Mouse (Mus musculus): Measurements from ENCODE around the gene Rgs3. TPM values are rescaled to one million over a fixed set of nuclear protein-coding genes. Genes with fewer than 3 reads are reported as not detected.

Gene Rgs3
- polyA plus RNA-seq, 1 experiment from 2014 or later, result 62.2 TPM

- Histone ChIP-seq H3K4me2 (no peak overlapping the region), H3K27me3 (replicated peaks) (no peaks in the 10 kb centered on the region), H3K27ac (replicated peaks) (no peak overlapping the region), H3K36me3 (peaks cover 32% of the 10 kb centered on the region), H3K9ac (no peak overlapping the region), H3K4me3 (no peak overlapping the region), H3K4me1 (peaks cover 32% of the 10 kb centered on the region), H3K9me3 (no peaks in the 10 kb centered on the region)
- no peak for ATAC-seq (ENCODE audit: extremely low read depth, insufficient number of reproducible peaks, low FRiP score, low TSS enrichment)
- 58% methylated on average over 3 of the region's 3 CpGs for WGBS
These were observed 146.1 kb downstream of the Rgs3 start for GRCm38 (mm10) chr4:62705749-62706148.

DNA sequence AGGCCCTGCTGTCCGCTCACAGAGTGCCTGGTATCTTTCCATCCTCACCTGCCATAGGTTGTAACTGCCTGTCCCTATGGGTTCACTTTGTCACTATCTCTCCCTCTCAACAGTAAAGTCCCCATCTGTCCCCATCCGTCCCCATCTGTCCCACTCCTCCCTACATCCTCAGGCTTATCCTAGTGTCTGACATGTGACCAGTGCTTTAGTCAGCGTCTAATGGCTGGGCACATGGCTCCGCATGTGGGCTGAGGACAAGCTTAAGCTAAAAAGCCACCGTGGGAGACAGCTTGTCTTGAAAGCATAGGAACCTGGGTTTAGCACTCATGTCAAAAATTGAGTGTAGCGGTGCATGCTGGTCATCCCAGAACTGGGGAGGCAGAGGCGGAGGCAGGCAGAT, 148.4 kb downstream of the Rgs3 start:
- Histone ChIP-seq H3K9me3 (no peaks in the 10 kb centered on the region), H3K4me2 (no peak overlapping the region), H3K9ac (no peak overlapping the region), H3K27ac (replicated peaks) (no peak overlapping the region), H3K4me1 (peaks cover 18% of the 10 kb centered on the region), H3K36me3 (peaks cover 17% of the 10 kb centered on the region), H3K4me3 (no peak overlapping the region), H3K27me3 (replicated peaks) (no peaks in the 10 kb centered on the region)
- ATAC-seq (ENCODE audit: extremely low read depth, insufficient number of reproducible peaks, low FRiP score, low TSS enrichment), result no peak; the same call in 1 of the 2 replicates
- WGBS, result 65% methylated on average over 7 of the region's 7 CpGs

DNA sequence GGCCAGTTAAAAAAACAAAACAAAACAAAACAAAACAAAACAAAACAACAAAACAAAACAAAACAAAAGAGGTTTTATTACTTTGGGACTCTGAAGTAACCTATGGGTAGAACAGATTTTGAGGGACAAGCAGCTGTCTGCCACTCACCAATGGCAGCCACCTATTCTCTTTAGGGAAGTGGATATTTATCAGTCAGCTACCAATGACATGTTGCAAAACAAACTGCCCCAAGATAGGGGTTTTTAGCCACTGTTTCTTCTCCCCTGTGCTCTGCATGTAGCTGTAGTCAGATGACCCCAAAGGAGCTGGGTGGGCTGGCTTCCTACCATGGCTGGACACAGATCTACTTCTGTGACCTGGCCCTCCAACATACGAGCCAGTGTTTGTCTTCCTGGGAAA, 149.3 kb downstream of the Rgs3 start:
- ATAC-seq (ENCODE audit: extremely low read depth, insufficient number of reproducible peaks, low FRiP score, low TSS enrichment), result no peak
- no peak overlapping the region for H3K4me3 ChIP-seq
- WGBS, result 63% methylated on average over 1 of the region's 1 CpGs

DNA sequence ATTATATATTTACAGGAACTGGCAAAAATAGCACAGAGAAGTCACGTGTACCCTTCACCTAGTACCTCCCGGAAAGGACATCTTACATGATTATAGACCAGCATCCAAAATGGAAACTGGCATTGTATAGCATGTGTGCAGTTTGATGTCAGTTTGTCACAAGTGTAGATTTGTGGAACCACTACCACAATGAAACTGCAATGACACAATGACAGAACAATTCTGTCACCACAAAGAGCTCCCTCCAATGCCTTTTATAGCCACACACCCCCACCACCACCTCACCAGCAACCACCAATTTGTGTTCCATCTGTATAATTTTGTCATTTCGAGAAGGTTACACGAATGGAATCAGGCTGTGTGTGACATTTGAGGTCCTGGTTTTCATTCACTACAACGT, 149.8 kb downstream of the Rgs3 start:
- Histone ChIP-seq H3K36me3 (peaks cover 4% of the 10 kb centered on the region), H3K27ac (replicated peaks) (no peak overlapping the region), H3K4me3 (no peak overlapping the region), H3K4me2 (no peak overlapping the region), H3K9me3 (no peaks in the 10 kb centered on the region), H3K4me1 (peaks cover 9% of the 10 kb centered on the region), H3K27me3 (replicated peaks) (no peaks in the 10 kb centered on the region), H3K9ac (no peak overlapping the region)
- 70% methylated on average over 5 of the region's 5 CpGs for WGBS
- ATAC-seq (ENCODE audit: extremely low read depth, insufficient number of reproducible peaks, low FRiP score, low TSS enrichment), result no peak

More for the DNA sequence above, 149.3 kb downstream of the Rgs3 start:
- Histone ChIP-seq H3K36me3 (peaks cover 8% of the 10 kb centered on the region), H3K27ac (replicated peaks) (no peak overlapping the region), H3K9me3 (no peaks in the 10 kb centered on the region), H3K9ac (no peak overlapping the region), H3K27me3 (replicated peaks) (no peaks in the 10 kb centered on the region), H3K4me1 (peaks cover 13% of the 10 kb centered on the region), H3K4me2 (no peak overlapping the region)

DNA sequence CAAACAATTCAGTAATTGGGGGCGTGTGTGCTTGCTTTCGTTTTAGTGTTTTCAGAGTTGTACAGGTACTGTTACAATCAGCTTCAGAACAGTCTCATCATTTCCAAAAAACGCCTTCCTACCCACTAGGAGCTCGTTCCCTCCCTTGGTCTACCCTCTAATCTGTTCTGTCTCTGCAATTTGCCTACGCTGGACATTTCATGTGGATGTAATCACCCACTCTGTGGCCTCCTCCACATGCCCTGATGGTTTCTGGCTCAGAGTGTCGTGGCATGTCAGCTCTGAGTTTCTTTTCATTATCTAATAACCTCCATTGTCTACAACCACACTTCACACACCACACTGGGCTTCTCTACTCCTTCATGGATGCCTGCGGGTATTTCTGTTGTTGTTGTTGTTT, 151.5 kb downstream of the Rgs3 start:
- no peaks in the 10 kb centered on the region for H3K36me3 ChIP-seq
- no peaks in the 10 kb centered on the region for H3K9me3 ChIP-seq
- no peak overlapping the region for H3K9ac ChIP-seq
- no peaks in the 10 kb centered on the region for H3K27me3 ChIP-seq (replicated peaks)
- no peaks in the 10 kb centered on the region for H3K4me1 ChIP-seq
- H3K27ac ChIP-seq (replicated peaks), result no peak overlapping the region
- ATAC-seq (ENCODE audit: extremely low read depth, insufficient number of reproducible peaks, low FRiP score, low TSS enrichment), result no peak
- no peak overlapping the region for H3K4me2 ChIP-seq
- WGBS, result 73% methylated on average over 7 of the region's 7 CpGs
- H3K4me3 ChIP-seq, result no peak overlapping the region

GRCm38 (mm10) chr4:62711582-62711981, 151.9 kb downstream of the Rgs3 start:
- no peaks in the 10 kb centered on the region for H3K27me3 ChIP-seq (replicated peaks)
- no peaks in the 10 kb centered on the region for H3K36me3 ChIP-seq
- H3K27ac ChIP-seq (replicated peaks), result no peak overlapping the region
- no peak overlapping the region for H3K4me2 ChIP-seq
- no peaks in the 10 kb centered on the region for H3K9me3 ChIP-seq
- no peak overlapping the region for H3K9ac ChIP-seq
- no peak overlapping the region for H3K4me3 ChIP-seq
- 51% methylated on average over 4 of the region's 4 CpGs for WGBS
- no peak for ATAC-seq (ENCODE audit: extremely low read depth, insufficient number of reproducible peaks, low FRiP score, low TSS enrichment)
- no peaks in the 10 kb centered on the region for H3K4me1 ChIP-seq

DNA sequence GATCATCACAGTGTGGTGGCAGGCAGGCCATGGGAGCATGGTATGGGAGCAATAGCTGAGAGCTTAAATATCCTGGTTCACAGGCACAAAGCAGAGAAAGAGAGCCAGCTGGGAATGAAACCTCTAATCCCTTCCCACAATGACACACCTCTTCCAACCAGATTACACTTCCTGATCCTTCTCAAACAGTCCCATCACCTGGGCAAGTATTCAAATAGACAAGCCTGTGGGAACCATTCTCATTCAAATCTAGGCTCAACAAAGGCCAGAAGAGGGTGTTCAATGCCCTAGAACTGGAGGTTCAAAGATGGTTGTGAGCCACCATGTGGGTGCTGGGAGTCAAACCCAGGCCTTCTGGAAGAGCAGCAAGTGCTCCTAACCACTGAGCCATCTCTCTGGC, 161.2 kb downstream of the Rgs3 start:
- no peaks in the 10 kb centered on the region for H3K36me3 ChIP-seq
- H3K4me3 ChIP-seq, result no peak overlapping the region
- no peak for ATAC-seq (ENCODE audit: extremely low read depth, insufficient number of reproducible peaks, low FRiP score, low TSS enrichment)
- H3K4me2 ChIP-seq, result no peak overlapping the region
- H3K27me3 ChIP-seq (replicated peaks), result no peaks in the 10 kb centered on the region
- peaks cover 30% of the 10 kb centered on the region for H3K4me1 ChIP-seq
- no peak overlapping the region for H3K27ac ChIP-seq (replicated peaks)
- no peak overlapping the region for H3K9ac ChIP-seq
- peaks cover 6% of the 10 kb centered on the region; the same call in 1 of the 2 replicates for H3K9me3 ChIP-seq

GRCm38 (mm10) chr4:62722021-62722426, 162.4 kb downstream of the Rgs3 start:
- no peak overlapping the region for H3K4me3 ChIP-seq
- peaks cover 6% of the 10 kb centered on the region; the same call in 1 of the 2 replicates for H3K9me3 ChIP-seq
- peak overlapping the region; percentile 70; the same call in 1 of the 2 replicates for H3K9ac ChIP-seq
- peak overlapping the region; percentile 15; the same call in 1 of the 2 replicates for H3K4me2 ChIP-seq
- no peaks in the 10 kb centered on the region for H3K36me3 ChIP-seq
- no peaks in the 10 kb centered on the region for H3K27me3 ChIP-seq (replicated peaks)
- H3K27ac ChIP-seq (replicated peaks), result peak overlapping the region; percentile 91
- WGBS, result 11% methylated on average over 3 of the region's 3 CpGs
- peak; percentile 60 for ATAC-seq (ENCODE audit: extremely low read depth, insufficient number of reproducible peaks, low FRiP score, low TSS enrichment)
- peaks cover 30% of the 10 kb centered on the region for H3K4me1 ChIP-seq

DNA sequence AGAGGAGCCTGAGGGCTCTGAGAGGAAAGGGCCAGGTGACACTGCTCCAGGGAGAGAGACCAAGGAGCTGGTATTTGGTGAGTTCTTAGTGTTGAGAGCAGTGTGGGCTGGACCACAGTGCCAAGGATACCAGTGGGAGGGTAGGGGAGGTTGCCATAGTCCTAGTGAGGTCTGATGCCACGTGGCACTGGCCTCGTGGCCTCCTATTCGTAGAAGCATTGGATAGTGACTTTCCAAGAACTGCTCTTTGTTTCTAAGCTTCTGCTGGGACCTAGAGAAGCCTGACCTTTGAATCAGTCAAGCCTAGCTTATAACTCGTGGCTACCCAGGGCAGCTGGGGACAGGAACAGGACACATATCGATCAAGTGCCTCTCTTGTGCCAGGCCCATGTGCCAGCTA, 164.1 kb downstream of the Rgs3 start:
- H3K36me3 ChIP-seq, result no peaks in the 10 kb centered on the region
- no peak overlapping the region for H3K9ac ChIP-seq
- peaks cover 6% of the 10 kb centered on the region; the same call in 1 of the 2 replicates for H3K9me3 ChIP-seq
- no peak overlapping the region for H3K4me3 ChIP-seq
- 86% methylated on average over 5 of the region's 5 CpGs for WGBS
- ATAC-seq (ENCODE audit: extremely low read depth, insufficient number of reproducible peaks, low FRiP score, low TSS enrichment), result no peak
- H3K4me1 ChIP-seq, result peaks cover 39% of the 10 kb centered on the region
- no peak overlapping the region for H3K4me2 ChIP-seq
- H3K27me3 ChIP-seq (replicated peaks), result no peaks in the 10 kb centered on the region
- H3K27ac ChIP-seq (replicated peaks), result no peak overlapping the region

DNA sequence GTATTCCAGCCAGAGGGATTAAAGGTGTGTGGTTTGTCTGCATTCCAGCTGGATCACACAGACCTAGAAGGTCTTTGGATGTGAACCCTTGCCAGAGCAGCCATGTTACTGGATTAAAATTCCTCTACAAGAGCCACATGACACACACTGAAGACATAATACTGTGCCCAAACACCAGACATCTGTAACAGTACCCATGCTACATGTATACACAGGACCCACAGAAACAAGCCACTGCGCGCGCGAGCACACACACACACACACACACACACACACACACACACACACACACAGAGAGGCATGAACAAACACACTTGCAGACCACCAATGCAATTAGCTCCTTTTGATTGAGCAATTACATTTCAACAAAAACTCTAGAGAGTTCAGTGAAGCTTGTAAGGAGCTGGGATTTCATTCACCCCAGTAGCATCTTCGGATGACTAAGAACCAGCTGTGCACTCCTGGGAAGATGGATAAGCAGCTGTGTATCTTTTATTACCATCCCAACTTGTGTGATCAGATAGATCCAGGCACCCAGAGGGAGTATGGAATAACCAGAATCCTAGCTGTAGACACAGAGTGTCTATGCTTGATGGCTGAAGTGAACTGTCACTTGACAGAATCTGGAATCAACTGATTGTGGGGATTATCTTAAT, 166.8 kb downstream of the Rgs3 start:
- peaks cover 52% of the 10 kb centered on the region for H3K4me1 ChIP-seq
- ATAC-seq (ENCODE audit: extremely low read depth, insufficient number of reproducible peaks, low FRiP score, low TSS enrichment), result no peak
- WGBS, result 93% methylated on average over 5 of the region's 5 CpGs

GRCm38 (mm10) chr4:62727541-62728303, 168.1 kb downstream of the Rgs3 start:
- peaks cover 6% of the 10 kb centered on the region; the same call in 1 of the 2 replicates for H3K9me3 ChIP-seq
- H3K27ac ChIP-seq (replicated peaks), result no peak overlapping the region
- H3K4me3 ChIP-seq, result no peak overlapping the region
- H3K4me1 ChIP-seq, result peaks cover 52% of the 10 kb centered on the region
- H3K4me2 ChIP-seq, result no peak overlapping the region
- no peaks in the 10 kb centered on the region for H3K27me3 ChIP-seq (replicated peaks)
- WGBS, result 71% methylated on average over 20 of the region's 20 CpGs
- H3K36me3 ChIP-seq, result no peaks in the 10 kb centered on the region
- ATAC-seq (ENCODE audit: extremely low read depth, insufficient number of reproducible peaks, low FRiP score, low TSS enrichment), result no peak
- H3K9ac ChIP-seq, result no peak overlapping the region

More for the DNA sequence above, 166.8 kb downstream of the Rgs3 start:
- Histone ChIP-seq H3K36me3 (no peaks in the 10 kb centered on the region), H3K9ac (no peak overlapping the region), H3K27me3 (replicated peaks) (no peaks in the 10 kb centered on the region), H3K27ac (replicated peaks) (no peak overlapping the region), H3K4me2 (no peak overlapping the region), H3K4me3 (no peak overlapping the region), H3K9me3 (peaks cover 6% of the 10 kb centered on the region; the same call in 1 of the 2 replicates)
